Mouse (Mus musculus): ENCODE measurements at regions not wholly inside any gene's neighbourhood (a gene's known extent, or its start where the extent isn't known, plus 50 kb on each side); places are given as distances from the start of the nearest gene placed in this dataset.

DNA sequence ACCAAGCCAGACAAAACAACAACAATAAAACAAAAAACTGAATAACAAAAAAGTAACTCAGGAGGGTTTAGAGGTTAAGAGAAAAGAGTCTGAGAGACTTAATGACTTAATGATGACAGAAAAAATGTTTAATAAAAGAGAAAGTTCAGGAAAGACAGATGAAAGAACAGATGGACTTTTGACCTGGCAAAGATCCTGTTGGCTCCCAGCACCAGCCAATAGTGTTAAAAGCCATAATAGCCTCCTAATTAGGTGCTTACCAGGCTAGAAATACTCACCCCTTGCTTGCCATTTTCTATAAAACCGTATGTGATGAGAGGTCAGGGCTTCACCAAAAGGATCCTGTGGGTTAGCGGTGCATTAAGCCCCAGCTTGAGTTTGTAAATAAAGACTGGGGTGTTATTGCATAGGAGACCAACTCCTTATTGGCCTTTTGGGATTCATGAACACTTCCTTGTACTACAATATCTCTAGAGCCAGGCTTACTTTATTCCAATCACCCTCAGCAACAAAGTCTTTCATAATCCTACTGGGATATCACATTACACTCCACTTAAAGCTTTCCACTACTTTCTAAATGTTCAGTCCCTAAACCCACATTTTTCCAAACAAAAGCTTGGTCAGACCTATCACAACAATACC, 282.1 kb upstream of the Rasa1 start:
- DNase-seq (ENCODE audit: low spot score): no peak

DNA sequence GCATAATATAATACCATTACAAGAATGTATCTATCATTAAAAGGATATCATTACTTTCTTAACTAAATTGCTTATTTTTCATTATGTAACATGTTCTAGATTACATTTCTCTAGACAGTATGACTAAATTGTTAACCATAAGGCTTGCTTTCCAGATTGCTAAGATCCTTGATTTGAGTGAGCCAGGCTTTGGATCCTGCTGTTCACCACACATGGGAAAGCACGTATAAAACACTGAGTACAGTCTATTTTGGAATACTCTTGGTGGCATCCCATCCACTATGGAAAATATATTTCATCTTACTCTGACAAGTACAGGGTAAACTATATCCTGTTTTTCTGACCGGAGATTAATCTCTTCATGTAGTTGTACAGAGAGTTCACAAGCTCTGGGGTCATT, 268.9 kb upstream of the Rasa1 start:
- no peak for DNase-seq (ENCODE audit: low spot score)

DNA sequence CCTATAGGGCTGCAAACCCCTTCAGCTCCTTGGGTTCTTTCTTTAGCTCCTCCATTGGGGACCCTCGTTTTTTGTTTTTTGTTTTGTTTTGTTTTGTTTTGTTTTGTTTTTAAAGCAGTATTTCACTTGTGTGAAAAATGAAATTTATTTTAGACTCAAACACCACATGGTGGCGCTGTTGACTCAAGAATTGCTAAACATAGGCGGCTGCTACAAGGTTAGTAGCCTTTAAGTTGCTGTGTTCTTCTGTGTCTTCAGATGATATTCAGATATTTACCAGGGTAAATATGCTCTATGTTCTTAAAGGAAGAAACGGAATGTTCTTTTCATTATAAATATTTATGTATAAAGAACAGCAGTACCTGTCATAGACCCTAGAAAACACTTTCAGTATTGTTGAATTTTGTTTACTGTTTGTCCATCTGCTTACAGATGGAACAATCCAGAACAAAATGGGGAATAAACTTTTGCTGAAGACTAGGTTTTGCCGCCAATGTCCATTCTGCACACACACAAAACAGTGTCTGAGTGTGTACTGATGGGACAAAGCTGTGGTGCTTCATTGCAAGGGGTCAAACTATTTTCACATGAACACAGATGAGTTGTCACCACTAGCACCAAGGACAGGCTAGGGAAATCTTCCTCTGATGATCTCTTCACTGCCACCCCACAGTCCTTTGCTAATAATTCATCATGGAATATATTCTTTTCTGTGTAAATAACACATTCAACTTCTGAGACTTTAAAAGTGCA, 267.3 kb upstream of the Rasa1 start:
- DNase-seq (ENCODE audit: low spot score): peak; percentile 55

DNA sequence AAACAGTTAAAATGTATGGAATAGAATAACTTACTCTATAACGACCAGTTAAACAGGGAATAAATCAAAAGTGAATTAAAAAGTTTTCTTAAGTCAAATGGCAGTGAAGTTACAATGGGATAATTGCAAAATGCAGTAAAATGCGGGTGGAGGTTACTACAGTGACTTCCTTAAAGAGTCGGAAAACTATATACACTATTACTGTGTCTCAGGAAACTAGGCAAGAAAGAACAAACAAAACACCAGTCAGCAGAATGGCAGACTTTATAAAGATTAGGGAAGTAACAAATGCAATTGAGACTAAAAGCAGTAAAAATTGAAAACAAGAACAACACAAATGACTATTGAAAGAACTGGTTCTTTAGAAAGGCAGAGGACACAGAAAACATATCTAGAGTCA, 264.1 kb upstream of the Rasa1 start:
- DNase-seq (ENCODE audit: low spot score): no peak

DNA sequence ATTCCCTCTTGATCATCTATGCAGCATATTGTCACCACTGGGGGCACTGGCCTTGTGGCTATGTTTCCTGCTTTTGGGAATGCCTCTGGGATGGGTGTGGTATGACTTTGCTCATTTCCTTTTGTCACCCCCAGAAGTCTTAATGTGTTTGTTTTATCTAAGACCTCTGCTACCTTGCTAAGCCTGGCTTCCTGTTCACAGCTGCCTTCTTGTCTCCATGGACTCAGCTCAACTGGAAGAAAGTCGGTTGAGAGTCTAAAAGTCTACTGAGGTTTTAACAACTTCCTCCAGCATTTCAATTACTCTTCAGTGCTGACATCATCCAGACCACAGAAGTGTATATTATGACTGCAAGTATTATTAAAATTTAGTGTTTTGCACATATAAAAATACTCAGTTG, 220.7 kb upstream of the Rasa1 start:
- DNase-seq (ENCODE audit: low spot score): peak; percentile 74

DNA sequence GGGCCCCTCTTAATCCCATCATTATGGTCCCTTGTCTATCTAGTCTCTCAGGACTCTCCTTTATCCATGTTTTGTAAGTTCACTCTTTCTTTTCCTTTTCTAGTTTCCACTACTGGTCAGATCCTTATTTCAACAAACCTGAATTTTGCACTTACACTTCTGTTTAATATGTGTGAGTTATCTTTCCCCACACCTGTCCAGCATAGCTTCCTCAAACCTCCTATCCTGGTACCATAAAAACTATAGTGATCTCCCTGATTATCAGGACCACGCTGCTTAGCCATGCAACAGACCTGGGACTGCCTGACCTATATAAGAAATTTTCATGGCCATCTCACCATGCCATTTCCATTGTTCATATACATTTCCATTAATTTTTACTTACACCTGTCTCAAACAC, 219.6 kb upstream of the Rasa1 start:
- no peak for DNase-seq (ENCODE audit: low spot score)

DNA sequence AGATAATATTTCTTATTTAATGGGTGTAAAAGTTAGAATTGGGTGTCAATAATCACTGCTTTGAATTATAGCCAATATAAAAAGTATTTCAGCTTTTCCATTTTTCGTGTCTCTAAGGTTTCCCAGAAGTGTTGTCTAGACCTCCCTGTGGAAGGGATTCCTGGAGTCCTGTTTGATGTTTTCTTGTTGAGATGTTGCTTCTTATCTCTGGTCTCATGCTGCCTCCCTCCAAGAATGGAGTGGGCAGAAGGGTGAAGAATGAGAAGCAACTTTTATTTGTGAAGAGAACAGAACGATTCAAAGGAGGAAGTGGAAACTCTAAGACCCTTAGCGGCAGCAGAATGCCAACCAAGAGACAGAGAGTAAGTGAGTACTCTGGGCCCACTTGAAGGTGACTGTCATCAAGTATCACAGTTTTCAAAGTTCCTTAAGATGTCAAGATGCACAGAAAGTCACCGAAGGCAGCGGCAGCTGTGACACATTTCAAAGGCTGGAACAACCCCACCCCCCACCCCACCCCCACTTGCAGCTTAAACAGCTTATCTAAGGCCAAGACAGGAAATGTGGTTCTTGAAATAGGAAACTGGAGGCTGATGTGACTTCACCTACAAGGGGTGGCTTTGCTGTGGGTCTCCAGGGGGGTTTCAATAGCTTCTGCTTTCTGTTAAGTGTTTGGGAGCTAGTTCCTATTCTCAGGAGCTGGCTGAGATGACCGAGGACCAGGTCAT, 218.6 kb upstream of the Rasa1 start:
- peak; percentile 77 for DNase-seq (ENCODE audit: low spot score)

DNA sequence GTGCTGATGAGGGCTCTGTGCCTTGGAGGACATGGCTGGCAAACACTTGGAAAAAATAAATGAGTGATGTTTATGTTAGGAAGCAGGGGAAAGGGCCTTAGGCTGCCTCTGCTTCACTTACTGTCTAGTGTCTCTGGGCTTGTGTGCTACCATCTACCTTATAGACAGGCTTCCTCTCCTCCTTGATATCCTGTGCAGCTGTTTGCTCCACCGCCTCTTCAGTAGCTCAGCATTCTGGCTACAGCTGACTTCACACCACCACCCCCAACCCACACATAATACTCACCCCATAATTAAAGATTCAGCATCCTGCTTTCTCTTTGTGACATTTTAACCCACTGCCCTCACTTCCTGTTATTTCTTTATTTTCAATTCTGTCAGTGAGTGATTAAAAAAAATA, 217.9 kb upstream of the Rasa1 start:
- DNase-seq (ENCODE audit: low spot score): peak; percentile 86

DNA sequence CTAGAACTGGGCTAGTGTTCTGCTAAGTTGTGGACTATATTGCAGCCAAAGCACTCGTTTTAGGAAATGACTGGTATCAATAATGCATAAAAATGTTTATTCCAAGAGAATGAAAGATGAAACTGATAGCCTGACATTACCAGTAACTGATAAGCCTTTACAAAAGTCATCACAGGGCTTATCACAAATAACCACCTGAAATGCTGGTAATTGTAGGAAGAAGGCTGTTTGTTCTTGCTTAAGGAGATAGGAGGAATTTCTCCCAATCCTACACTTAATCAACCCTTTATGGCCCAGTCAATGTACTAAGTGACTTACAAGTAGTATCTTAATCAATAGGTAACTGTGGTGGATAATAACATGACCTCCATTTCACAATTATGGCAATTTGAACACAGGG, 217.1 kb upstream of the Rasa1 start:
- no peak for DNase-seq (ENCODE audit: low spot score)

DNA sequence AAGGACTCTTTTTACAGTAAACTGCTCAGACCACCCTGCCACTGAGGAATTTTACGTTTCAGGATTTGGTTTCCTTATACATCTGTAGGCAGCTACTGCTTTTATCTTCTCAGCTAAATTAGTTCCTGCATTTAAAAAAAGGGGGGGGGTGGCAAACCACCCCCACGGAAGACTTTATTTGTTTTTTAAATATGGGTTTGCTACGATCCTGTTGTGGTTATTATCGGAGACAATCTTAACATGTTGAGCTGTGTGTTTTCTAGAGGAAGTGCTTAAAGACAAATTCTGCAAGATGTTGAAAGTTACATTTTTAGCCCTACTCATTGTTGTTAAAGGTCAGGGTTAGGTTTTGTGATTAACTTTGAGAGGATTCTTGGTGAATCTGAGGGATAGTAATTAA, 216.1 kb upstream of the Rasa1 start:
- DNase-seq (ENCODE audit: low spot score): no peak

DNA sequence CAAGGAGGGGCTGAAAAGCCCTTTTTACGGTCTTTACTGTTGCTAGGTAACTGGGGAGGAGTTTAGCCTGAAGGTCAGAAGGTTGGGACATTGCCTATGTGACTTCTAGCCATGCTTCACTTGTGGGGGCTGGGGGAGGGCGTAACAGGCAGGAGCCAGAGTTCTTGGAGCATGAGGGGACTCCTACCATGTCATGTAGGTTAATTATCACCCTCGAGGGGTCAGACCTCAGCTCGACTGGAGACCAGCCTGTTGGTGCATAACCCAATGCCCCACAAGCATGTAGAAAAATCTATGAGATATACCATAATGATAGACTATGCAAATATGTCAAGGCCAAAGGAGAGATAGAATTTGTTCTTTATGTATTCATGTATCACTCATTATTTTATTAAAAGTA, 215.1 kb upstream of the Rasa1 start:
- DNase-seq (ENCODE audit: low spot score): no peak

DNA sequence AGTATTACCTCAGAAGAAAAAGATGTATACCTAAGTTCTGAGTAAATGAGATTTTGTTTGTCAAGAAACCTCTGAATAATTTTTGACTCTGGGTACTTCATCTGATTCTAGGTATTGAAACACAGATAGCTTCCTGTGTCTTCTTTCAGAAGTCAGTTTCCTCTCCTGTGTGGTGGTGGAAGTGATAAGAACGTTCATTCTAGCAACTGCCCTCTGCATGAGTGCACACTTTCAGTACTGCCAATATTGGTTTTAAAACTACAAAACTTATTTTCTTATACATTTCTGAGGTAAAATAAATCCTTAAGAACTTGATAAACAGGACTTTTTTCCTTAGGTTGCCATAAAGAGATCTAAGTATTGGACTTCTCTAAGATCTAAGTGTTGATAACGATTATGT, 209.8 kb upstream of the Rasa1 start:
- DNase-seq (ENCODE audit: low spot score): peak; percentile 23

DNA sequence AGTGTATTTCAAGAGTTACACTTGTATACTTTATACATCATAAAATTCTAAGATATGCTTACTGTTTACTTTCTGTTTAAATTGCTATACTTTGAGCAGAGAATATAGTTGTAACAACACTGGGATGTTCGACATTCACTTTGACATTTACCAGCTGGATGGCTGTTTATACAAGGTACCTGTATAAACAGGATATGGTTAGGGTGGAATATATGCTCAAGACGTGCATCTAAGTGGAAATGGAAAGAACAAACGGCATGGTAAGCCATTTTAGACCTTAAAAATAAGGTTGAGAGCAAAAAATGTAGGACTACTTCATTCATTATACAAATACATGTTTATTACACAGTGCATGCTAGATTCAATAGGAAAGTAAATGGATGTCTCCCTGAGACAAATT, 195.9 kb upstream of the Rasa1 start:
- DNase-seq (ENCODE audit: low spot score): no peak

DNA sequence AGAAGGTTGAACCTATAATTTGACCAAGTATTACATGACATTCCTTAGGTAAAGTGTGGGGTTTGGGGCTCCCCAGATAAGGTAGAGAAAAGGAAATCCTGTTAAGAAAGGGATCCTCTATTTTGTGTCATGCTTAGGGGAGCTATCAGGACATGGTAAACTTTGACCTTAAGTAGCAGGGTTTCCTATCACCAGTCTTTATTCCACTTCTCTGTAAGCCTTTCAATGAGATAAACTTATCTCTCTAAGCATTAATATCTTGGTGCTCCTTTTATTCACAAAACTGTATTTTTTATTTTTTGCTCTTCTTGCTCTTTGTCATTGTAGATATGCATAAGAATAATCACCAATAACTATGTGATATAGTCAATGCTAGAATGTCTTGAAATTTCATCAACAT, 194.4 kb upstream of the Rasa1 start:
- DNase-seq (ENCODE audit: low spot score): no peak

DNA sequence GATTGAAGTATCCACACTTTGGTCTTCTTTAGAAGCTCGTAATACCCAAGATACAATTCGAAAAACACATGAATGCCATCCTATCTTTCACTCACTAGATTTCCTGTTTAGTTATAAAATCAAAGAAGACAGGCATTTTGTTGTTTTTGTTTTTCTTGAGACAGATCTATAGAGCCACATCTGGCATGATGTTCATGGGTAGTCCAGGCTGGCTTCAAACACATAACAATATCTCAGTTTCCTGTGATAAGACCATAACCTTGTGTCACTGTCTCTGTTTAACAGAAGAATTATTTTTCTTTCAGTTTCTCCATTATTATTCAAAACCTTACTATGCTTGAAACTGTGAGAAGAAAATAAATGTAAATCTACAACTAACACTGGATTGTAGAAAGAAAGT, 190.5 kb upstream of the Rasa1 start:
- DNase-seq (ENCODE audit: low spot score): no peak

DNA sequence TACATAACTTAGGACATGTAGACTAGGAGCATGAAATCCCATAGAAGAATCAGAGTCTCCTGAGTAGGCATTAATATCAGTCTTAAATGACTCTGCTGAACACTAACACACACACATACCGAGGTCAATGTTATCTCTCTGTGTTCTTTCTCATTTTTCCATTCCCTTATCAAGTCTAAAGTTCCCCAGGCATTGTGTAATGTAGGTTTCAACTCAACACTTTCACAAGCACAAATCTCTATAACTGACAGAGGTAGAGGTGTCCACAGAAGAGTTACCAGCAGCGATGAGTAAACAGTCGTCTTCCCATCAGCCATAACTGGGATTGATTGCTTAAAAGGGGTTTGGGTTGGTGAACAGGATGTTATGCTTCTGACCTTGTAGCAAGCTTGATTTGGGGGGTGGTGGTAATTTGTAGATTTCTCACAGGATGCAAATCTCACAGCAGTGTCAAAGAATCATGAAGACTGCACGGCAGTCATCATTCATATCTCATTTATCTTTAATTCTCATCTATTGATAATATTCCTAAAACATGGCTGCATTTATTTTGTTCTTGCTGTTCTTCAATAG, 187.4 kb upstream of the Rasa1 start:
- no peak for DNase-seq (ENCODE audit: low spot score)

DNA sequence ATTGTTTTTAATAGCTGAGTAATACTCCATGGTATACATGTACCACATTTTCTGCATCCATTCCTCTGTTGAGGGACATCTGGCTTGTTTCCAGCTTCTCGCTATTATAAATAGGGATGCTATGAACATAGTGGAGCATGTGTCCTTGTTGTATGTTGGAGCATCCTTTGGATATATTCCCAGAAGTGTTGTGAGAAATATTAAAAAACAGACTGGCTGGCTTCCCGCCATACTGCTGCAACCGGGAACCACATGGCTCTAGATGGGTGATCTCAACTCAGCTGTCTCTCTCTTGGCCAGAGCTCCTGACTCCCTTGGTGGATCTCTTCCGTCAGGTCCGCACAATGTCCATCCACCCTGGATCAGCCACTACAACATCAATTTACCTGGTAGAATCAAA, 182.4 kb upstream of the Rasa1 start:
- DNase-seq (ENCODE audit: low spot score): no peak

DNA sequence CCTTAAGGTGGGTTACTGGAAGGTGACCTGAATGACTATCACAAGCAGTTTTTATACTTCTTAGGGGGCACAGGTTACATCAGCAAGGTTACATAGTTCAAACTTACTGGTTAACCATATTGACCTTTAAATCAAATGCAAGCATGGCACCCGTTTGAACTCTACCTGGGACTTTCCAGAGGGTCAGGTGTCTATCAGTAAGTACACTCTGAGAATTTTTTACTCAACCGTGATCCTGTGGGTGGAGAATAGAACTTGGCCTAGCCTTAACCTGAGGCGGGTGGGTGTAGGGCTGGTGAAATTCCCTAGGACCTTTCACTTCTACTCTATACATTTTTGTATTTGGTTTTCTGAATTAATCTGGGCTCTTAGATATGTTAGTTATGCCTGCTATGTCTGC, 170.5 kb upstream of the Rasa1 start:
- DNase-seq (ENCODE audit: low spot score): peak; percentile 9

DNA sequence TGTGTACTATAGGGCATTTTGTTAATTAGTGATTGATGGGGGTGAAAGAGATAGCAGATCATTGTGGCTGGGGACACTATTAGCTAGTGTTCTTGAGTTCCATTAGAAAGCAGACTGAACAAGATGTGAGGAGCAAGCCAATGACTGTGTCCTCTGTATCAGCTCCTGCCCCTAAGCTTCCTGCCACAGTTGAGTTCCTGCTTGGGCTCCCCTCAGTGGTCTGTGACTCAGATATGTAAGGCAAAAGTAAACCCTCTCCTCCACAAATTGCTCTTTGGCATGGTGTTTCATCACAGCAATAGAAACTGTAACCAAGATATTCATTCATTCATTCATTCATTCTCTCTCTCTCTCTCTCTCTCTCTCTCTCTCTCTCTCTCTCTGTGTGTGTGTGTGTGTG, 169.7 kb upstream of the Rasa1 start:
- no peak for DNase-seq (ENCODE audit: low spot score)

DNA sequence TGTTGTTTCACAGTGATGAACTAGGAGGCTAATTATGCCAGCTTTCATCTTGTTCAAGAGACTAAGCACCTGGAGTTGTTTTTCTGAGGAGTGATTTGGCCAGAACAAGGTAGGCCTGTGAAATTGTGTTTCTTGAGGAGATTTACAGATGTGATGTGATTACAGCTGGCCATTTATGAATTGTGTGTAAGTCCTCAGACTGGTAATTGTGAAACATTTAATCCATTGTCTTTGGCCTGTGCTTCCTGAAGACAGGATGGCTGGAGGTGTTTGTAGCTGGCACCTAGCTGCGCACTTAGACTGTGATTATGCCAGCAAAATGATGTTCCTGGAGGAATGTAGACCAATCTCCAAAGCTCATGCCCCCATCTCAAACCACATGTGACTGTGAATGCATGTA, 150.7 kb upstream of the Rasa1 start:
- no peak for DNase-seq (ENCODE audit: low spot score)

DNA sequence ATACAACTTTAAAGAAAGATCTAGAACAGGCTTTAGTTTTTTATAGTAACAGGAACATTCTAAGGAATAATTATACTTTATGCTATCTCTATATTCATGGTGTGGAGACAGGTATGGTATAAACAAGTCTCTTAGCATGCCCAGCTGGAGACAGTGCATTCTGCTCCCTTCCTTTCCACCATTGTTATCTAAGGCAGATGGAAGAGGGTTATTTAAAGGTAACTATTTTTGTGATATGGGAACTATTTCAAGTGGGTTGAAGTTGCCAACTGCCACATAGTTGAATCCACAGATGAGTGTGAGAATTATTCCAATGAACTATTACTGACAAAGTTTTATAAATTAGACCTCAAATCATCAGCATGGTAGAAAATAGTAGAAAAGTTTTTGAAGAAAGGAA, 148.9 kb upstream of the Rasa1 start:
- DNase-seq (ENCODE audit: low spot score): no peak

DNA sequence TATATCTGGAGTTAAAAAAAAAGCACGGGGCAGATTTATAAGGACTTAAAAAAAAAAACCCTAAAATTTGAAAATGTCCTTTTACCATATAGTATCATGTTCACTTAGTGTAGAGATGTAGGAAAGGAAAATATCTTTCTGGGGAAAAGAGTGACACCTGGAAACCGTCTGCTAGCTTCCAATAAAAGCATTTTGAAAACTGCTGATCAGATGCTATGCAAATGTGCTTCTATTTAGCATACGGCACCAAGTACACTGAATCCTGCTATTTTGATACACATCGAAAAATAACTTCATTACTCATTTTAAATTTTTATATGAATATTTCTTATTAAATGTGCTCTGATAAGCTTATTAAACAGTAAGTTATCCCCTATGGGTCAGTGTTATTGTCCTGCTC, 148.1 kb upstream of the Rasa1 start:
- DNase-seq (ENCODE audit: low spot score): no peak

DNA sequence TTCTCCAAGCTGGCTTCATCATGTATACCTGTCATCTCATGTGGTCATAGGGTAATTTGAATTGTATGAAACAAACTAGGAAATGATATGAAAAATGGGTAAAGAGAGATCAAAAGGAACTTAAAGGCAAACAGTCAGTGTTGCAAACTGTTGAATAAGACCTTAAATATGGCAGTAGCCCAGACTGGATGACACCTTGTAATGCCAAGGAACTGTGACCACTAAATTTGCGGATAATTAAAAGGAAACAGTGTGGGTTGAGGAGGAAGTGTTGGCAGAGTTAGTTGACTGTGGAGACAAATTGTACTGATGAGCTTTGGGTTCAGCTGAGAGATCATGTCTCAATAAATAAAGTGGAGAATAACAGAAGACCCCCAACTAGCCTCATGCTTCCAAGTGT, 147.3 kb upstream of the Rasa1 start:
- no peak for DNase-seq (ENCODE audit: low spot score)
